Mouse (Mus musculus) testis, adult 2 months (tissue): Measurements from ENCODE around the gene Kyat3. TPM values are rescaled to one million over a fixed set of nuclear protein-coding genes. Genes with fewer than 3 reads are reported as not detected.

Experiments used
- H3K27ac ChIP-seq: fragments of 200-500 bp; 2 replicates; pipeline ENCODE4 v1.5.1; 2012; ENCODE audit warnings: low read depth, low read length; ENCODE audit not compliant: control insufficient read depth, insufficient read depth
- H3K27me3 ChIP-seq: fragments of 200-500 bp; 2 replicates; pipeline ENCODE4 v1.6.1; 2012; ENCODE audit warnings: mild to moderate bottlenecking, low read length, moderate library complexity; ENCODE audit not compliant: control insufficient read depth, insufficient read depth
- H3K36me3 ChIP-seq: fragments of 200-500 bp; 2 replicates; pipeline ENCODE4 v1.6.1; 2012; ENCODE audit warnings: mild to moderate bottlenecking, low read length; ENCODE audit not compliant: control insufficient read depth, insufficient read depth
- H3K4me1 ChIP-seq: fragments of 200-500 bp; 2 replicates; pipeline ENCODE4 v1.6.1; 2012; ENCODE audit warnings: low read length; ENCODE audit not compliant: control insufficient read depth, insufficient read depth
- H3K4me3 ChIP-seq: fragments of 200-500 bp; 2 replicates; pipeline ENCODE4 v1.5.1; 2012; ENCODE audit warnings: low read depth, mild to moderate bottlenecking, low read length, moderate library complexity, mixed read lengths; ENCODE audit not compliant: control insufficient read depth
- CTCF ChIP-seq: fragments of 200-500 bp; IDR thresholded peaks from 2 replicates; pipeline ENCODE4 v1.5.1; 2012; ENCODE audit warnings: low read depth, mild to moderate bottlenecking, inconsistent platforms, low read length, moderate library complexity; ENCODE audit not compliant: control insufficient read depth, insufficient read depth, insufficient replicate concordance
- POLR2A ChIP-seq: fragments of 200-500 bp; IDR thresholded peaks from 2 replicates; pipeline ENCODE4 v1.6.1; 2012; ENCODE audit warnings: low read depth, mild to moderate bottlenecking, inconsistent platforms, low read length, moderate library complexity; ENCODE audit not compliant: control insufficient read depth
- polyA plus RNA-seq: library from polyadenylated mRNA; depleted of rRNA; stranded (reverse); fragments of >200 nt; gene quantifications from 2 replicates; pipeline ENCODE4 v1.2.3, GENCODE M21; 2012; rRNA removed

Gene Kyat3
- polyA plus RNA-seq, 1 experiment, result 3.8 TPM

GRCm38 (mm10) chr3:142770518-142770917 is 69.7 kb downstream of the Kyat3 start:
- H3K4me3 ChIP-seq, result no peak overlapping the region
- no peak overlapping the region for H3K27ac ChIP-seq
- no peaks in the 10 kb centered on the region; the same call in 1 of the 2 replicates for H3K4me1 ChIP-seq
- peaks cover 4% of the 10 kb centered on the region for H3K36me3 ChIP-seq
- no peak for TF ChIP-seq CTCF
- no peak for TF ChIP-seq POLR2A
- H3K27me3 ChIP-seq, result no peaks in the 10 kb centered on the region

GRCm38 (mm10) chr3:142773538-142774191 is 72.8 kb downstream of the Kyat3 start:
- H3K27me3 ChIP-seq, result no peaks in the 10 kb centered on the region
- no peak for TF ChIP-seq CTCF
- no peak for TF ChIP-seq POLR2A
- peaks cover 1% of the 10 kb centered on the region; the same call in 1 of the 2 replicates for H3K36me3 ChIP-seq
- H3K4me3 ChIP-seq, result no peak overlapping the region
- H3K27ac ChIP-seq, result no peak overlapping the region
- no peaks in the 10 kb centered on the region for H3K4me1 ChIP-seq

GRCm38 (mm10) chr3:142777227-142777626 is 76.4 kb downstream of the Kyat3 start:
- H3K4me1 ChIP-seq, result no peaks in the 10 kb centered on the region
- TF ChIP-seq POLR2A (no peak), CTCF (no peak)
- no peaks in the 10 kb centered on the region for H3K27me3 ChIP-seq
- H3K4me3 ChIP-seq, result no peak overlapping the region
- H3K27ac ChIP-seq, result no peak overlapping the region
- H3K36me3 ChIP-seq, result peaks cover 1% of the 10 kb centered on the region

GRCm38 (mm10) chr3:142786423-142787072 is 85.7 kb downstream of the Kyat3 start:
- Histone ChIP-seq H3K4me3 (no peak overlapping the region), H3K27ac (no peak overlapping the region), H3K27me3 (no peaks in the 10 kb centered on the region), H3K4me1 (no peaks in the 10 kb centered on the region), H3K36me3 (peaks cover 3% of the 10 kb centered on the region; the same call in 1 of the 2 replicates)
- TF ChIP-seq POLR2A (no peak), CTCF (no peak)

- no peaks in the 10 kb centered on the region; the same call in none of the 2 replicates for H3K36me3 ChIP-seq
- no peak overlapping the region for H3K27ac ChIP-seq
- no peak for TF ChIP-seq CTCF
- no peak for TF ChIP-seq POLR2A
- no peak overlapping the region for H3K4me3 ChIP-seq
- H3K4me1 ChIP-seq, result no peaks in the 10 kb centered on the region
- H3K27me3 ChIP-seq, result no peaks in the 10 kb centered on the region
These were observed 94.7 kb downstream of the Kyat3 start for GRCm38 (mm10) chr3:142795587-142795986.

Other genes with a start within 250 kb of the Kyat3 start
- gene Gbp5, start 207.1 kb upstream of the Kyat3 start, polyA plus RNA-seq, result 0.57 and 0.84 TPM in 2 replicates
- gene Gbp7, start 170.7 kb upstream of the Kyat3 start, polyA plus RNA-seq, result 0.22 and 0.25 TPM in 2 replicates
- 0.74 and 1.5 TPM in 2 replicates for gene Gbp3, start 141.0 kb upstream of the Kyat3 start, polyA plus RNA-seq
- 0.06 TPM in 1 of 2 replicates, not detected in the other for gene Gbp2b, start 106.2 kb upstream of the Kyat3 start, polyA plus RNA-seq
- 0.52 and 0.63 TPM in 2 replicates for gene Gbp2, start 80.4 kb upstream of the Kyat3 start, polyA plus RNA-seq
- 51.3 and 58.5 TPM in 2 replicates for gene Gtf2b, start 64.0 kb downstream of the Kyat3 start, polyA plus RNA-seq
- gene Pkn2, start 181.0 kb downstream of the Kyat3 start, polyA plus RNA-seq, result 14.9 and 15.3 TPM in 2 replicates